26 mouse cellular contexts compared by ENCODE assay signal in genomic region chr15:78438505-78438904, GRCm38 (mm10). TPM values are rescaled to one million over a fixed set of nuclear protein-coding genes. Genes with fewer than 3 reads are reported as not detected.
A peak's percentile ranks its signal among the peaks of the same experiment; 100 is the strongest.
DNase-seq lines count a peak whose midpoint lies in the region; ATAC-seq and TF ChIP-seq lines count a peak whose summit lies in the region.
"Had no signal": no experiment of that assay in that cellular context is flagged by ENCODE, and none has a peak within 500 bp of the region (broad histone marks: within the 10 kb centered on the region; RNA-seq: fewer than 3 reads in every experiment).

No protein-coding gene starts in this region.

- ATAC-seq in heart, embryonic 13.5 days (ENCODE audit: extremely low read depth, insufficient number of reproducible peaks, low FRiP score, low TSS enrichment), result no peak
- no peak for ATAC-seq in heart, embryonic 11.5 days (replicated peaks; ENCODE audit: insufficient number of reproducible peaks, low FRiP score, low TSS enrichment)
- ATAC-seq in stomach, embryonic 16.5 days (ENCODE audit: insufficient read depth, low FRiP score), result no peak
- no peak for ATAC-seq in stomach, postnatal 0 days (ENCODE audit: low FRiP score, low TSS enrichment)
- ATAC-seq in monocyte, adult 5-6 weeks (replicated peaks; ENCODE audit: insufficient number of reproducible peaks, low FRiP score, low TSS enrichment, poor library complexity, severe bottlenecking), result no peak
- ATAC-seq: activated CD4-positive, CD25-positive, alpha-beta regulatory T cell, adult 4 months; forebrain, embryonic 13.5 days; forebrain, postnatal 0 days; hindbrain, postnatal 0 days; Patski had no signal

- H3K4me2 ChIP-seq in heart, embryonic 13.5 days, result no peak overlapping the region
- H3K4me2 ChIP-seq in heart, embryonic 11.5 days, result no peak overlapping the region
- no peak overlapping the region for H3K4me2 ChIP-seq in stomach, embryonic 16.5 days (ENCODE audit: low read depth, low read length)
- H3K4me2 ChIP-seq in stomach, postnatal 0 days (replicated peaks; ENCODE audit: low read depth), result no peak overlapping the region
- H3K4me2 ChIP-seq: forebrain, embryonic 13.5 days had no signal

- no peaks in the 10 kb centered on the region for H3K9me3 ChIP-seq in heart, embryonic 13.5 days
- no peaks in the 10 kb centered on the region for H3K9me3 ChIP-seq in heart, embryonic 11.5 days (replicated peaks; ENCODE audit: control insufficient read depth, low read length)
- H3K9me3 ChIP-seq in stomach, embryonic 16.5 days (replicated peaks; ENCODE audit: control insufficient read depth, low read length), result no peaks in the 10 kb centered on the region
- no peaks in the 10 kb centered on the region for H3K9me3 ChIP-seq in stomach, postnatal 0 days (ENCODE audit: control insufficient read depth, low read length)
- H3K9me3 ChIP-seq: embryonic facial prominence, embryonic 10.5 days; forebrain, embryonic 13.5 days; G1E had no signal

- H3K9ac ChIP-seq in heart, embryonic 13.5 days, result 0 out of 2 replicates have a peak overlapping the region, but pooled peaks have one; percentile 25
- H3K9ac ChIP-seq in heart, embryonic 11.5 days (ENCODE audit: low read depth, low read length), result no peak overlapping the region
- peak overlapping the region; percentile 31; the same call in 1 of the 2 replicates for H3K9ac ChIP-seq in stomach, embryonic 16.5 days (ENCODE audit: low read length)
- H3K9ac ChIP-seq in stomach, postnatal 0 days (ENCODE audit: low read length), result no peak overlapping the region
- H3K9ac ChIP-seq: forebrain, embryonic 13.5 days; forebrain, postnatal 0 days had no signal

- TF ChIP-seq EP300 in stomach, postnatal 0 days (optimal IDR thresholded peaks at IDR 0.05), result no peak

- WGBS in heart, embryonic 13.5 days, result 52% methylated on average over 8 of the region's 8 CpGs
- 57% methylated on average over 8 of the region's 8 CpGs for WGBS in heart, embryonic 11.5 days (ENCODE audit: insufficient replicate concordance)
- 56% methylated on average over 8 of the region's 8 CpGs for WGBS in stomach, embryonic 16.5 days
- WGBS in stomach, postnatal 0 days, result 72% methylated on average over 8 of the region's 8 CpGs

- H3K27me3 ChIP-seq in heart, embryonic 13.5 days (replicated peaks), result peaks cover 28% of the 10 kb centered on the region
- H3K27me3 ChIP-seq in heart, embryonic 11.5 days (ENCODE audit: control insufficient read depth, insufficient read depth, low read length), result peaks cover 10% of the 10 kb centered on the region
- no peaks in the 10 kb centered on the region for H3K27me3 ChIP-seq in stomach, embryonic 16.5 days (ENCODE audit: control insufficient read depth, insufficient read depth, low read length)
- H3K27me3 ChIP-seq in stomach, postnatal 0 days (ENCODE audit: control insufficient read depth, insufficient read depth, low read length), result no peaks in the 10 kb centered on the region
- H3K27me3 ChIP-seq: forebrain, embryonic 13.5 days; Patski had no signal

- H3K27ac ChIP-seq in heart, embryonic 13.5 days (replicated peaks), result no peak overlapping the region
- H3K27ac ChIP-seq in heart, embryonic 11.5 days (ENCODE audit: low read depth, low read length), result no peak overlapping the region
- H3K27ac ChIP-seq in stomach, embryonic 16.5 days (ENCODE audit: low read length), result no peak overlapping the region
- H3K27ac ChIP-seq in stomach, postnatal 0 days (replicated peaks), result no peak overlapping the region
- H3K27ac ChIP-seq: hindbrain, postnatal 0 days had no signal

- H3K4me3 ChIP-seq in heart, embryonic 13.5 days, result no peak overlapping the region
- no peak overlapping the region for H3K4me3 ChIP-seq in heart, embryonic 11.5 days (ENCODE audit: low read depth, low read length)
- no peak overlapping the region for H3K4me3 ChIP-seq in stomach, embryonic 16.5 days (replicated peaks; ENCODE audit: low read length)
- no peak overlapping the region for H3K4me3 ChIP-seq in stomach, postnatal 0 days (ENCODE audit: low read depth, low read length)
- H3K4me3 ChIP-seq: forebrain, embryonic 13.5 days had no signal

- H3K4me1 ChIP-seq in heart, embryonic 13.5 days, result peaks cover 68% of the 10 kb centered on the region
- peaks cover 23% of the 10 kb centered on the region for H3K4me1 ChIP-seq in heart, embryonic 11.5 days (ENCODE audit: control insufficient read depth, insufficient read depth, low read length)
- H3K4me1 ChIP-seq in stomach, embryonic 16.5 days (ENCODE audit: control insufficient read depth, insufficient read depth, low read length), result peaks cover 20% of the 10 kb centered on the region
- peaks cover 3% of the 10 kb centered on the region; the same call in 1 of the 2 replicates for H3K4me1 ChIP-seq in stomach, postnatal 0 days (replicated peaks; ENCODE audit: control insufficient read depth, insufficient read depth)

- no peak for TF ChIP-seq CTCF in stomach, postnatal 0 days (IDR thresholded peaks at IDR 0.05; ENCODE audit: low read depth)

- H3K36me3 ChIP-seq in heart, embryonic 13.5 days, result peaks cover 14% of the 10 kb centered on the region
- H3K36me3 ChIP-seq in heart, embryonic 11.5 days (ENCODE audit: control insufficient read depth, insufficient read depth, low read length), result no peaks in the 10 kb centered on the region
- no peaks in the 10 kb centered on the region for H3K36me3 ChIP-seq in stomach, embryonic 16.5 days (ENCODE audit: control insufficient read depth, insufficient read depth, low read length)
- H3K36me3 ChIP-seq in stomach, postnatal 0 days (ENCODE audit: control insufficient read depth, insufficient read depth, low read length), result peaks cover 4% of the 10 kb centered on the region; the same call in 1 of the 2 replicates
- H3K36me3 ChIP-seq: G1E had no signal

- peak; percentile 26 for DNase-seq in layer of hippocampus, adult 9-11 months
- no peak for DNase-seq in layer of hippocampus, adult 18-20 months (ENCODE audit: low spot score in 2 of 2)
- no peak for DNase-seq in stomach, postnatal 0 days (ENCODE audit: low spot score)
- DNase-seq: cerebellum, adult 9-10 months; forebrain, postnatal 0 days; gastrocnemius, postnatal 14 days; heart, postnatal 14 days; kidney, adult 11 months had no signal

RNA-seq across cellular contexts. Expression of gene Kctd17, which starts 10.1 kb away (rescaled TPM):
- polyA plus RNA-seq in heart, embryonic 13.5 days (2015; fragmentation: Nextera tagmentation; extraction: Ambion mirVana), result 22.5 and 23.0 TPM in 2 replicates
- polyA plus RNA-seq in heart, embryonic 11.5 days (2014; fragmentation: Nextera tagmentation; extraction: Ambion mirVana), result 16.8 and 21.3 TPM in 2 replicates
- total RNA-seq in layer of hippocampus, adult 18-20 months (2021), result 100 to 1,000 TPM; 244 to 255 TPM
- 28.1 and 32.0 TPM in 2 replicates for polyA plus RNA-seq in stomach, embryonic 16.5 days (2015; fragmentation: Nextera tagmentation; extraction: Ambion mirVana)
- 25.9 and 26.2 TPM in 2 replicates for polyA plus RNA-seq in stomach, postnatal 0 days (2015; fragmentation: Nextera tagmentation; extraction: Ambion mirVana)
- total RNA-seq in monocyte, adult 5-6 weeks (2017), result 4.6 to 6.1 TPM (median 5.0 TPM) in 3 replicates

RNA-seq across cellular contexts. Expression of gene Tmprss6, which starts 29.9 kb away (rescaled TPM):
- 0.37 and 0.45 TPM in 2 replicates for polyA plus RNA-seq in heart, embryonic 13.5 days (2015; fragmentation: Nextera tagmentation; extraction: Ambion mirVana)
- 0.64 TPM in 1 of 2 replicates, not detected in the other for polyA plus RNA-seq in heart, embryonic 11.5 days (2014; fragmentation: Nextera tagmentation; extraction: Ambion mirVana)
- 1 to 10 TPM; 2.7 to 2.8 TPM for total RNA-seq in layer of hippocampus, adult 18-20 months (2021)
- 1.8 TPM in 2 replicates for polyA plus RNA-seq in stomach, embryonic 16.5 days (2015; fragmentation: Nextera tagmentation; extraction: Ambion mirVana)
- 0.48 and 0.50 TPM in 2 replicates for polyA plus RNA-seq in stomach, postnatal 0 days (2015; fragmentation: Nextera tagmentation; extraction: Ambion mirVana)
- total RNA-seq in monocyte, adult 5-6 weeks (2017), result 0.58 TPM in 1 of 3 replicates, not detected in the others
- total RNA-seq: gastrocnemius, postnatal 14 days; heart, adult 8-10 months; heart, postnatal 14 days; hematopoietic stem cell, adult 5-6 weeks had no signal
- polyA plus RNA-seq: activated CD4-positive, CD25-positive, alpha-beta regulatory T cell, adult 4 months; forebrain, embryonic 13.5 days; G1E; heart, embryonic 14.5 days had no signal

RNA-seq across cellular contexts. Expression of gene Mpst, which starts 32.3 kb away (rescaled TPM):
- polyA plus RNA-seq in heart, embryonic 13.5 days (2015; fragmentation: Nextera tagmentation; extraction: Ambion mirVana), result 0.99 and 1.9 TPM in 2 replicates
- polyA plus RNA-seq in heart, embryonic 11.5 days (2014; fragmentation: Nextera tagmentation; extraction: Ambion mirVana), result 1.1 and 1.6 TPM in 2 replicates
- 10 to 100 TPM; 28.6 to 30.7 TPM for total RNA-seq in layer of hippocampus, adult 18-20 months (2021)
- polyA plus RNA-seq in stomach, embryonic 16.5 days (2015; fragmentation: Nextera tagmentation; extraction: Ambion mirVana), result 6.8 TPM in 2 replicates
- 5.6 and 5.7 TPM in 2 replicates for polyA plus RNA-seq in stomach, postnatal 0 days (2015; fragmentation: Nextera tagmentation; extraction: Ambion mirVana)
- total RNA-seq in monocyte, adult 5-6 weeks (2017), result 5.8 to 10.2 TPM (median 8.7 TPM) in 3 replicates

RNA-seq across cellular contexts. Expression of gene Tst, which starts 32.8 kb away (rescaled TPM):
- polyA plus RNA-seq in heart, embryonic 13.5 days (2015; fragmentation: Nextera tagmentation; extraction: Ambion mirVana), result 12.2 and 14.2 TPM in 2 replicates
- polyA plus RNA-seq in heart, embryonic 11.5 days (2014; fragmentation: Nextera tagmentation; extraction: Ambion mirVana), result 9.6 and 13.5 TPM in 2 replicates
- 10 to 100 TPM; 33.3 to 37.1 TPM for total RNA-seq in layer of hippocampus, adult 18-20 months (2021)
- 123 and 146 TPM in 2 replicates for polyA plus RNA-seq in stomach, embryonic 16.5 days (2015; fragmentation: Nextera tagmentation; extraction: Ambion mirVana)
- 153 and 177 TPM in 2 replicates for polyA plus RNA-seq in stomach, postnatal 0 days (2015; fragmentation: Nextera tagmentation; extraction: Ambion mirVana)
- total RNA-seq in monocyte, adult 5-6 weeks (2017), result 2.2 TPM in 1 of 3 replicates, not detected in the others

RNA-seq across cellular contexts. Expression of gene Tex33, which starts 42.8 kb away (rescaled TPM):
- not detected in 2 replicates for polyA plus RNA-seq in heart, embryonic 13.5 days (2015; fragmentation: Nextera tagmentation; extraction: Ambion mirVana)
- polyA plus RNA-seq in heart, embryonic 11.5 days (2014; fragmentation: Nextera tagmentation; extraction: Ambion mirVana), result not detected in 2 replicates
- not detected for total RNA-seq in layer of hippocampus, adult 18-20 months (2021)
- polyA plus RNA-seq in stomach, embryonic 16.5 days (2015; fragmentation: Nextera tagmentation; extraction: Ambion mirVana), result not detected in 2 replicates
- not detected in 2 replicates for polyA plus RNA-seq in stomach, postnatal 0 days (2015; fragmentation: Nextera tagmentation; extraction: Ambion mirVana)
- 5.0 TPM in 1 of 3 replicates, not detected in the others for total RNA-seq in monocyte, adult 5-6 weeks (2017)
- total RNA-seq: adrenal gland, adult 18-20 months; adrenal gland, postnatal 14 days; forebrain, postnatal 0 days; gastrocnemius, adult 18-20 months; gastrocnemius, postnatal 14 days; heart, adult 8-10 months; heart, postnatal 14 days; hematopoietic stem cell, adult 5-6 weeks; hindbrain, postnatal 0 days had no signal
- polyA plus RNA-seq: activated CD4-positive, CD25-positive, alpha-beta regulatory T cell, adult 4 months; embryonic facial prominence, embryonic 10.5 days; embryonic facial prominence, embryonic 14.5 days; forebrain, embryonic 13.5 days; forebrain, postnatal 0 days; G1E; heart, embryonic 14.5 days; hindbrain, postnatal 0 days; intestine, embryonic 14.5 days; Patski had no signal

Comparison
In these comparisons a context has a peak if more than half of its experiments do, and no peak if none do; other contexts are left out.
1. H3K9ac ChIP-seq: peak in heart, embryonic 13.5 days (single experiment) and stomach, embryonic 16.5 days (single experiment); none in heart, embryonic 11.5 days (single experiment) and stomach, postnatal 0 days (single experiment).